Mouse (Mus musculus) embryo, embryonic 10 days (tissue): ENCODE measurements around the gene Tmem217.
A peak's percentile ranks its signal among the peaks of the same experiment; 100 is the strongest.
"Not testable (repeated sequence)": the region's sequence is repeated elsewhere in the genome, so short reads cannot be mapped to it uniquely, and the experiment has no call there.

Source experiments
- DNase-seq: peaks from one replicate; pipeline ENCODE4 v3.0.0-alpha.2; 2015; ENCODE audit warnings: low spot score

Tmem217 gene

DNA sequence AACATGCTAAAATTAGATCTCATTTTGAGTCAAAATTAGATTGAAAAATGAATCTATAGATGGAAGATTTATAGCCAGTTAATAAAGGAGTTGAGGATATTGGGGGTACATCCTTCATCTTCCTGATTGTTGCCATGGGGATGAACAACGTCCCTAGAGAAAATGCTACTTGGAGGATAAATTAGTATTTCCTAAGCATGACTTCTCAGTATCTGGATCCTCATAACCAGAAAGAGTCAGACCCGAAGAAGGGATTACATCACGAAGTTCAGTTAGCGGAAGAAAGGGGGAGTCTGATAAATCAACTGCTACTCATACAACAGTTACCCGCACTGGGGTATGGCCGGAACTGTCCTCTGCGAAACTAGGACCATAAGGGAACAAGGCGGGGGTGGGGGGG is 3.2 kb downstream of the Tmem217 start:
- DNase-seq: no peak

DNA sequence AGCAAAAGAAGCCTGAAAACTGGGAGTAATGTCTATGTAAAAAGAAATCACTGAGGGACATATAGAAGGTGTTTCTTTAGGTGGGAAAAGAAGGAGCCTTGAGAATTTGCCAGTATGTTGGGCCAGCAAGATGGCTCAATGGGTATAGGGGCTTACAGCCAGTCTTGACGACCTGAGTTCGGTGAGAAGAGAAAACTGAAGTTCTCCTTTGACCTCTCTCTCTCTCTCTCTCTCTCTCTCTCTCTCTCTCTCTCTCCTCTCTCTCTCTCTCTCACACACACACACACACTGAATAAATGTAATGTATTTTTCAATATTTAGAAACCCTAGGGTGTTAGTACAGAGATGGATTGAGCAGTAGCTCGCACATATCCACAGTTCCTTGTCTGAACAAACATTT is 3.7 kb downstream of the Tmem217 start:
- no peak for DNase-seq

DNA sequence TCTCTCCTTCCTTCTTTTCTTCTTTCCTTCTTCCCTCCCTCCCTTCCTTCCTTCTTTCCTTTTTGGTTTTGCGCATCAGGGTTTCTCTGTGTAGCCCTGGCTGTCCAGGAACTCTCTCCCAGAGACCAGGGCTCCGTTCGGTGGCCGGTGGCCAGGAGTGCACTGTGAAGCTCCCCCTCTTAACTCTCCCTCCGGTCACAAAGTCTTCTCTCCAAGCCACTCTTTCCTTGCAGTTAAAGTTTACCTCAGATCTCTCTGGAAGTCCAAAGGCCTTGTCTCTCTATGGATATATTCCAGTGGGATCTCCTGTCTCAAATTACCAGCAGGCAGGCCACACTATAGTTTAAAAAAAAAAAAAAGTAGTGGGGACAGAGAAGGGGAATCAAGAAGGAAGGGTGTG is 6.9 kb downstream of the Tmem217 start:
- no peak for DNase-seq

DNA sequence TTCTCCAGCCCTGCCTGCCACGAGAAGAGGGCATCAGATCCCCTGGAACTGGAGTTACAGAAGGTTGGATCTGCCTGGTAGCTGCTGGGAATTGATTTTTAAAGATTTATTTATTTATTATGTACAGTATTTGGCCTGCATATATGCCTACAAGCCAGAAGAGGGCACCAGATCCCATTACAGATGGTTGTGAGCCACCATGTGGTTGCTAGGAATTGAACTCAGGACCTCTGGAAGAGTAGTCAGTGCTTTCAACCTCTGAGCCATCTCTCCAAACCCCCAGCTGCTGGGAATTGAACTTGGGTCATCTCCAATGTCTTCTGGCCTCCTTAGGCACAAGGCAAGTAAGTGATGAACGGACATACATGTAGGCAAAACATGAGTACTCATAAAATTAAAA is 8.1 kb downstream of the Tmem217 start:
- no peak for DNase-seq

DNA sequence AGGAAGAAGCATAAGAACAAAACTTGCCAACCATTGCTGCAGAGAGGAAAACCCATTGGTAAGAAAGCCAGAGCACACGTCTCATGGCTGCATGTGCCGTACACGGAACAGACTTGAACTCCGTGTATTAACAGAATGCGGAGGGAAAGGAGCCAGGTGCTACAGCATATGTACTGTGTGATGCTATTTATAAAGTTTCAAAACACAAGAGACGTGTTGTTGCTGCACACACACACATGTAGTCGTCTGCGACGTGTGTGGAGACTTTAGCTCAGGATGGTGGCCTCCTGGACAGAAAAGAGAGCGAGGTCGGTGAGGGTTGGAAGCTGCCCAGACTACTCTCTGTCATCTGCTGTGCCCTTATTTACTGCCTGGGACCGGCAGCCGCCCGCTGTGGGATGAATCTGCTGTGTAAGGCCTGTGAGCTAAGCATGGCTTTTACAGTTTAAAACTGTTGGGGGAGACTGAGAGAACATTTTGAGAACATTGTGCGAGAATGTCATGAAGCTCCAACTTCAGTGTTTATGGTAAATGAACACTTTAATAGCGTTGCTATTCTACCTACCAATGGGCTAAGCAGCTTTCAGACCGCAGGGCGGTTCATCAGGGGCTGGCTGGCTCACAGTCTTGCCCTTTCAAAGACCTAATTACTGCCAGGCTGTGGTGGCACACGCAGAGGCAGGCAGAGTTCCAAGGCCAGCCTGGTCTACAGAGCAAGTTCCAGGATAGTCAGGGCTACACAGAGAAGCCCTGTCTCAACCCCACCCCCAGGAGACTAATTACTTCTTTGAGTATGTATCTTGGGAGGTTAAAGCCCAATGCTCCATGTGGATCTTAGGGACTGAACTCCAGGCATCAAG is 9.1 kb downstream of the Tmem217 start:
- no peak for DNase-seq

DNA sequence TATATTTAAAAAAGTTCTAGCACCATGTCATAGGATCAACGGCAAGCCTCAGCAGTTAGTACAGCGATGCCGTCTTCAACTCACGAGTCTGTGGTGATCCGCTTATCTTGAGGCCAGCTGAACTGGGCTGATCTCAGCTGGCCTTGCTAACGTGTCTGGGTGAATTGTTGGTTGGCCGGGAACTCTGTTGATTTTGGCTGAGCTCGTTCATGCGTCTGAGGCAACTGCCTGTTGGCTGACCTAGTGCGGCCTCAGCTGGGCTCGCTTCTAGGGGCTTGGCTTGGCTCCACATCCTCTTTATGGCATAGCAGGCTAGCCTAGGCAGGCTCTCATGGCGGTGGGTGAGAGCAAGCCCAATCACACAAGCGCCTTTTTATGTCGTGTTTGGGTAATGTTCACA is 10.8 kb downstream of the Tmem217 start:
- no peak for DNase-seq

DNA sequence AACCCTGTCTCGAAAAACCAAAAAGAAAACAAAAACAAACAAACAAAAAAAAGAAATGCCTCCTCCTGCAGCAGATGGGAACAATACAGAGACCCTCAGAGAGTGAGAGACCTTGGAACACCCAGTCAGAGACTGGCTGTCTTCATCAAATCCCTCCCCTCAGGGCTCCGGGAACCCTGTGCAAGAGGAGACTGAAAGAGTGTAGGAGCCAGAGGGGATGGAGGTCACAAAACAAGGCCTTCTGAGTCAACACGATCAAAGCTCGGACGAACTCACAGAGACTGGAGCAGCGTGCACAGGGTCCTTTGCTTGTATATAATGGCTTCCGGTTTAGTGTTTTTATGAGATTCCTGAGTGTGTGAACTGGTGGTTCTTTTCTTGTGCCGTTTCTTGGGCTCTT is 11.8 kb downstream of the Tmem217 start:
- DNase-seq: no peak

DNA sequence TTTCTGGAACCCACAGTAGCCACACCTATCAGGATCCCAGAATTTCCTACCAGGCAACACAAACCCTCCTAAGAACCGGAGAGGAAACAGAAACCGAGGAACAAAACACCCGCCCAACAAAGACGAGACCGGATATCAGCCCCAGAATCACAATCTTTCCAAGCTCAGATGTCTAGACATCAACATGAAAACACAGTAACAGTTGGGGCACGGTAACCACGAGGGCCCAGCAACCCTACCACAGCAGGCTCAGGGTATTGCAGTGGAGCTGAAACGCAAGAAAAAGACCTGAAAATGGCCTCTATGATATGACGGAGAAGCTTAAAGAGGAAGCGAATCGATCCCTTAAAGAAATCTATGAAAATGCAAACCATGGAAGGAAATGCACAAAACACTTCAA is 18.3 kb downstream of the Tmem217 start:
- no peak for DNase-seq

DNA sequence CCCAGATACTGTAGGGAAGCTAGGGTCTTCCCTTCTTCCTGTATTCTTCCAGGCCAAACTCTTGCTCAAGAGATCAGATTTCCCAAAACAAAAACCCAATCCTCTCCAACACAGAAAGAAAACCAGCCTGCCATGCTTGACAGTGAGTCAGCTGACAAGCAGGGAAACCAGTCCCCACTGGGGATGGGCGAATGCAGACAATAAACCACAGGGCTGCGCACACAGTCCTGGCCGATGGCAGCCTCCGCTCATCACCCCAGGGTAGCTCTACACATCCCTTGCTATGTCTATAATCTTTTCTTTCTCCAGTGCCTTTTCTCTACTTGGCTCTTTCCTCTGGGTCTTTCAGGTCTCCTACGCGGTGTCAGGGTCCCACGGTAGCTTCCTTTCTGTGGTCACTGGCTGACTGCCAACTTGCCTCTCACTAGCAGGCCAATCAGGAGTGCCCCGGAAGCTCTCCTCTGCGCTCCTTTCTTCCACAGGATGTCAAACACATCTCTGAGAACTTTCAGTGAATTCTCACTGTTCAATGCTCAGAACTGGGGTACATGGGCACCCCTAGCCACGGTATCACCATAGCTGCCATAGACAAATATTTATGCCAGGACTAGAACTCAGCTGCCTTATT is 20.3 kb downstream of the Tmem217 start:
- DNase-seq: no peak

DNA sequence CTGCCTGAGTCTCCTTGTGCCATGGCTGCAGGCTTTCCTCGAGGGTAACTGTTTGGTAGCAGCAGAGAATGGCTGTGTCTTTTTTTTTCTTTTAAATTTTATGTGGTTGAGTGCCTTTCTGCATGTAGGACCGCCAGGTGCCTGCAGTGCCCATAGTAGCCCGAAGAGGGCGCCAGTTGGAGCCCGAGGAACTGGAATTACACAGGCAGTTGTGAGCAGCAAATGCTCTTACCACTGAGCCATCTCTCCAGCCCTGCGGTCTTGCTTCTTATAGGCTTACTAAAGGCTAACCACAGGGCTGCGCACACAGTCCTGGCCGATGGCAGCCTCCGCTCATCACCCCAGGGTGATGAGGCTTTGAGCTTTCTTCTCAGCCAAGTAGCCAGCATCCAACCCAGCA is 20.9 kb downstream of the Tmem217 start:
- DNase-seq: no peak

DNA sequence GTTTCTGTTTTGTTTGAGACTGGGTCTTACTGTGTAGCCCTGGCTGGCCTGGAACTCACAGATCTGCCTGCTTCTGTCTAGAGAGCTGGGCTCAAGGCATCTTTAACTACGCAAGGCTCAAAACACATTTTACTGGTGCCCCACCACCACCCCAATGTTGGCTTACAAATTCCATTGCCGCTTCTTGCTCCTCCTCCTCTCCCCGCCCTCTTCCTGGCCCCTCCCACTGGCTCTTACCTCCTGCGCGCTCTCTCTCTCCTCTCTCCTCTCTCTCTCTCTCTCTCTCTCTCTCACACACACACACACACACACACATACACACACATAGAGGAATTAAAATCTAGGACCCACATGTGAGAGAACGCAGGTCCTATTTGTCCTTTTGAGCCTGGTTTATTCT is 21.7 kb downstream of the Tmem217 start:
- DNase-seq: no peak

DNA sequence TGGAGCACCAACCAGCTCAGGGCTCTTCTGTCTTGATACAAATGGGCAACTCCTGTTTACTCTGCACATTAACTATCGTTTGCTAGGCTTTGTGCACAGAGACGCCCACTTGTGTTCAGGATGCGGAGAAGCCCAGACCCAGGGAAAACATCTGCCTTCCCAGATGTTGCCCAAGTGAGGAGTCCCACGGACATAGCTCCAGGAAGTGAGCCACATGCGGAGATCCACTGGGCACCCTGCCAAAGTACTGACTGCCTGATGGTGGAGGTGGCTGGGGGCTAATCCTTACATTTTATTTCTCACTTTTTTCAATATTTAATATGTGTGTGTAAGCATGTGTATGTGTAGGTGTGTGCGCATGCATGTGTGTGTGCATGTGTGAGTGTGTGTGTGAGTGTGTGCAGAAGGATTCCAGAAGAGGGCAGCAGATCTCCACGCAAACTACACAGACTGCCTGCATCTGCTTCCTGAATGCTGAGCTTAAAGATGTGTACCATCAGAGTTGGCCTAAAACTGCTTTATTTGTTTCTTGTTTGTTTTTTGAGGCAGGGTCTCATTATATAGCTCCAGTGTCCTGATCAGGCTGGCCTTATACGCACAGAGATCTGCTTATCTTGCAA is 23.5 kb downstream of the Tmem217 start:
- DNase-seq: no peak

DNA sequence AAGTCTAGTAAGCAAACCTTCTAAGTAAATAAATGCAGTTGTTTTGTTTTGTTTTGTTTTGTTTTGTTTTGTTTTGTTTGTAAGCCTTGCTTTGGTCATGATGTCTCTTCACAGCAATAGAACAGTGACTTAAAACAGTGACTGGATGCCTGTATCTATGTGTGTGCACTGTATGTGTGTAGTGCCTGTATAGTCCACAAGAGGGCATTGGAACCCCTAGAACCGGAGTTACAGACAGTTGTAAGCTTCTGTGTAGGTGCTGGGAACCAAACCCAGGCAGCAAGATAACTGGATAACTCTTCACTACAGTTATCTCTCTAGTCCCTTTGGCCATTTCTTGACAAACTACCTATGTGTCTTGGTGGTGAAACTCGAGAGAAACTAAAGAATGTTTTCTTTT is 26.6 kb downstream of the Tmem217 start:
- no peak for DNase-seq

DNA sequence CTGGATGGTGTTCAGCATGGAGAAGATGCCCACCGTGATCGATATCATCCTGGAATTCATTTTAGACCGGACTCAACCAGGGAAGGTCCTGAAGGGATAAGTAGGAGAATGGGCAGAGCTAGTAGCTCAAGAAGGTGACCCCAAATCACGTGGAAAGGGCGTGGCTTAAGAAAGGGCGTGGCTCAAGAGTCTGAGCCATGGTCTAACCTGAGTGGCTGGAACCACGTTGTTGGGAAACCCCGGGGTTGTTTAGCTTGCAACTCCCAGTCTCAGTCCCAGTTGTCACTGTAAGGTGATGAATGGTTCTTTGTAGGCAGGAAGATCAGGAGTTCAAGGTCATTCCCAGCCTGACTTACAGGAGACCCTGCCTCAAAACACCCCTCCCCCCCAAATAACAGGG is 32.5 kb downstream of the Tmem217 start:
- no peak for DNase-seq

DNA sequence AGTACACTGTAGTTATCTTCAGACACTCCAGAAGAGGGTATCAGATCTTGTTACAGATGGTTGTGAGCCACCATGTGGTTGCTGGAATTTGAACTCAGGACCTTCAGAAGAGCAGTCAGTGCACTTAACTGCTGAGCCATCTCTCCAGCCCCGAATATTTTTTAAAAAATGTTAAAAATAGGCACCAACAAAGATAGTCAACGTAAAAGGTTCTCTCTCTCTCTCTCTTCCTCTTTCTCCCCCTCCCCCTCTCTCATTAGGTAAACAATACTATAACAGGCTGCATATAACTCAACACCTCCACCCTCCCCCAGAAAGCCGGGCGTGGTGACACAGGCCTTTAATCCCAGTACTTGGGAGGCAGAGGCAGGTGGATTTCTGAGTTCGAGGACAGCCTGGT is 33.5 kb downstream of the Tmem217 start:
- not testable (repeated sequence) for DNase-seq

DNA sequence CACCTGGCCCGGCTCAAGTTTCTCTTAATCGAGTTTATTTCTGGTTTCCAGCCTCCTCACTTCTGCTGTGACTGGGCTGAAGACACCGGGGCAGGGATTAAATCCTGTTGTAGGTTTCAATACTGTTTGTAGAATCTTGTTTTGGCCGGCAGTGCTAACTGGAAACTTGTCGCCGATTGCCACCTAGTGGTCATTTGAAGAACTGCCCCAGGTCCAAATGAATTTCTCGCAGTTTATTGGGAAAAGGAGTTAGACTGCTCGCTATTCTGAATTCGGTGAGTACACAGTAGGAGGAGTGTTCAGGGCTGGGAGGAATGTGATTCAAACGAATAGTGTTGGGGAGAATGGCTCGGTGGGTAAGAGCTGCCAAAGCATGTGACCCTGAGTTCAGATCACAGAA is 37.8 kb downstream of the Tmem217 start:
- peak; percentile 83 for DNase-seq

DNA sequence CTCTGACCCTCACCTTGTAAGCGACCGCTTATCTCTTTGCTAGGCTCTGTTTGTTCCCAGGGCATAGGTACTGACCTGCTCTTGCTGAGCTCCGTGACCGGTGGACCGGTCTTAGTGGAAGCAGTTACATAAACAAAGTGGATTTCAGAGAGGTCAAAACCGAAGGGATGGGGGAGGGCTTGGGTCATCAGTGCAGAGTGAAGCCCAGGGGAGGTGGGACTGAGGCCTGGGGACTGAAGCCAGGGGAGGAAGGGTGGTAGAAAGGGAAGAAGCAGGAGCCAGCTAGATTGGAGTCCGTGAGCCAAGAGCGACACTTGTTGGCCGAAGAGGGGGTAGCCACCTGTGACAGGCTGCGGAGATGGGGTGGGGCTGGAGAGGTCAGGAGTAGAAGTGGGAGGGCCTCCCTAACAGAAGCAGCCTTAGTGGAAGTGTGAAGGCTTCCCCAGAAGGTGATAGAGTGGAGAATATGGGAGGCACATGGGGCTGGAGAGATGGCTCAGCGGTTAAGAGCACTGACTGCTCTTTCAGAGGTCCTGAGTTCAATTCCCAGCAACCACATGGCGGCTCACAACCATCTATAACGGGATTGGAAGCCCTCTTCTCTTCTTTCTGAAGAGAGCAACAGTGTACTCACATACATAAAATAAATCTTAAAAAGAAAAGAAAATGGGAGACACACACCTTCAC is 39.0 kb downstream of the Tmem217 start:
- peak; percentile 88 for DNase-seq

DNA sequence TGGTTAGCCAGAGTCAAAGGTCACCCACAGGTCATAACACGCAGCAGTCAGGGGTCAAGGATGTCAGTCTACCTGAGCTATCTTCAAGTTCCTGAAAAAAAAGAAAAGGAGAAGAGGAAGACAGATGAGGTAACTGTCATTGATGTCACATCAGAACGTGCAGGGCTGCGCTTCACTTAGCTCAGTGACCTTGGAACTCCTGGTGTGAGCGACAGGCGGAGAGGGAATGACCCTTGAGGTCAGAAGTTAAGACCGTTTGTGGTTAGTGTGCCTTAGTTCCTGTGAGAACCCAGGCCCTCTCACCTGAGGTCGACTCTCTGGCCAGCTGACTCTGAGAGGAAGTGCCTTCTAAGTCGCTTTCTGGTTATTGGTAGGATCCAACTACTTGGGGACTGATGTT is 41.5 kb downstream of the Tmem217 start:
- DNase-seq: no peak

DNA sequence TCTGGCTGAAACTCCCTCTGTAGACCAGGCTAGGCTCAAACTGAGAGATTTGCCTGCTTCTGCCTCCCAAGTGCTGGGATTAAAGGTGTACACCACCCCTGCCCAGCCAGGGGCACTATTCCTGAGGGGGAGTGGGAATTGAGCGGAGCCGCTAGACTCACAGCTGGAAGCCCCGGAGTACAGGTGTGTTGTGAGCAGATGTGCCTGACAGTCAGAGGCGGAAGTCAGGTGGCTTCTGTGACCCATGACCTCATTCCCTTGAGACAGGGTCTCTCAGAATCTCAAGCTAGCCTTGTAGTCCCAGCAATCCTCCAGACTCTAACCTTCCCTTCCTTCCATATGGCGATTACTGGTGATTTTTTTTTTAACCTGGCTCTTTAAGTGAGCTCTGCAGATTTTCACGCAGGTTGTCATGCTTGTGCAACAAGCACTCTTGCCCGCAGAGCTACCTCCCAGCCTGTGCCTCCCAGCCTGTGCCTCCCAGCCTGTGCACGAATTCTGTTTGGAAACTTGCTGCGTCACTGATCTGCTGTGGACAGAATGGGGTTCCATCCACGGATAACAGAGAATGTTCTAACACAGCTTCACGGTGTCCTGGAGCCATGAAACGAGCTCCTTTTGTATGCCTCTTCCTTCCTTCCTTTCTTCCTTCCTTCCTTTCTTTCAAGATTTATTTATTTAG is 43.1 kb downstream of the Tmem217 start:
- no peak for DNase-seq

DNA sequence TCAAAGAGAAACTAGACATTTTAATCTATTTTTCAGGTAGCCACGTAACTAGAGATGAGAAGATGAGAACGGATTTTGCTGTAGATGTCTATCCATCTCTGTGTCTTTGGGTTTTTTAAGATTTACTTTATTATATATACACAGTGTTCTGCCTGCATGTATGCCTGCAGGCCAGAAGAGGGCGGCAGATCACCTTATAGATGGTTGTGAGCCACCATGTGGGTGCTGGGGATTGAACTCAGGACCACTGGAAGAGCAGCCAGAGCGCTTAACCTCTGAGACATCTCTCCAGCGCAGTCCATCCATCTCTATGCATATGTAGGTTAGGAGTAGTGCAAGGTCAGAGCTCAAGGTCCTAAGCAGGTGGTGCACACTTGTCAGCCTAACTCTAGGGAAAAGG is 48.5 kb downstream of the Tmem217 start:
- no peak for DNase-seq

DNA sequence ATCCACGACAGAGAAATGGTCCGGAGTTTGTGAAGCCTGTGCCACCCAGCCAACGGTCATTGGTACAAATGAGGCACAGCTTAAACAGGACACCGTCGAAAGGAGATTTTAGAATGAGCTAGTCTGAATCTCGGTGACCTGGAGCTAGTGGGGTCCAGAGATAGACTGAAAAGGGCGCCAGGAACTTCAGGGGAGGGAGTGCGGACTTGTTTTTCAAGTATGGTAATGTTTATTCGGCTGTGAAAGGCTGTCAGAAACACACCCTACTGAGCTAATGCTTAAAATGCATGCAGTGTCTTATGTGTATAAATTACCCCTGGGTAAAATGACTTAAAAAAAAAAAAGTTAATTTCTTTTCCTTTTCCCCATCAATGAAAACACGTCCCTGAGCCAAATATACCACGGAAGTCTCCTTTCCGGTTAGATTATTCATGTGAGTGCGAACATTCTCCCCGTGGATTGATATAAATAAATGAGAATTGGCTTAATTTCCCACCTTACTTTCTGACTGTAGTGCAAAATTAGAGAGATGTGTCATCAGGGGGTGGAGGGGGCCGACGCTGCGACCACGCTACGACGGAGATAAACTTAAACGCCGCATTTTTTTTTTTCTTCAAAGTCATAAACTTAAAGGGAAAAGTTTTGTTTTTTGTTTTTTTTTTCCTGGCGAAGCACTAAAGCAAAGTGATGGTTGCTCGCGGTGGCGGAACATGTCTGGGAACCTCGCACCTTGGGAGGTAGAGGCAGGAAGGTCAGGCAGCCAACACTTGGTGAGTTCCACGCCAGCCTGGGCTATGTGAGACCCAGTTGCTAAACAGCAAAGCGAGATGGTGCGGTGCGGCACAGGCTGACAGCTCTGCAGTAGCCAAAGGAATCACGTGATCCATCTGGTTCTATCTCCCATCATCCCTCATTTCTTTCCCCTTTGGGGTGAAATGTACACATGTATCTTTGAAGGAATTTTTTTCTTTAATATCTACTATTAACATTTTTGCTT is 49.2 kb downstream of the Tmem217 start:
- peak; percentile 40 for DNase-seq
